Mouse (Mus musculus) layer of hippocampus, adult 9-11 months (tissue): ENCODE data around the gene 1700025G04Rik.
"Not testable (repeated sequence)": the region's sequence is repeated elsewhere in the genome, so short reads cannot be mapped to it uniquely, and the experiment has no call there.

ENCODE experiments used
- DNase-seq: peaks from one replicate; pipeline ENCODE4 v3.0.0; 2022

The 1700025G04Rik gene

DNA sequence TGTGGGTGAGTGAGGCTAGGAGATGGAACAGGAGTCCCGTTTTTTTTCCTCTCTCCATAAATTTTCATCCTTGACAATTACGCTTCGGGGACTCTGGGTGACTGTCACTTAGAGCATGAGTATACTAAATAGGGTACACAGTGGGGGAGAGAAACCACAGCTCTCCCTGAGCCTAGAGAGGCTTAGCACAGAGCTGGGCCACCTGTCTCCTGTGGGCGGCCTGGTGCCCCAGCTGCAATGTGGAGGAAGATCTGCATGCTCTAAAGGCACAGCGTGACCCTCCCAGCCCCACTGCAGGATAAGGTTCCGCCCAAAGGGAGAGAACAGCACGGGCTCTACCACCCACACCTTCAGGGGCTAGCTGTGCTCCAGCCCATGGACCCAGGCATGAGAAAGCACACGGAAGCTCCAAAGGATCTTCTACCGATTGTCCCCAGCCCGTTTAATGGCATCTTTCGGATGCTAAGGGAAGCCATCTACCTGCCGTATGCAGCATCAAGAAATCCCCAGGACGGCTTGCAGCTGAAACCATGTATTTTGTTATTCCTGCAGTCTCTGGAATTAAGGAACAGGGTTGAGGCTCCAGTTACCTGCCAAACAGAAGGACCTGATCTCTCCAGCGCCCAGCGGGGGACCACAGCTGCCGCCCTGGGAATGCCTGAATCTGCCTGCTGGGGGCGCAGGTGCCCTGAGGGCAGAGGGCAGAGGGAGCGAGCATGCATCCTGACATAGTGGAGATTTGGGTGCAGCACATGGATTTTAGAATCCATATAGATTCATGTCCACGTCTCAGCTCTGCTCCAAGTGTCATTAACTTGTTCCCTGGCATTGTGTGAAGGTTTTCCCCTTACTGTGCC is 243.8 kb downstream of the 1700025G04Rik start:
- no peak for DNase-seq

DNA sequence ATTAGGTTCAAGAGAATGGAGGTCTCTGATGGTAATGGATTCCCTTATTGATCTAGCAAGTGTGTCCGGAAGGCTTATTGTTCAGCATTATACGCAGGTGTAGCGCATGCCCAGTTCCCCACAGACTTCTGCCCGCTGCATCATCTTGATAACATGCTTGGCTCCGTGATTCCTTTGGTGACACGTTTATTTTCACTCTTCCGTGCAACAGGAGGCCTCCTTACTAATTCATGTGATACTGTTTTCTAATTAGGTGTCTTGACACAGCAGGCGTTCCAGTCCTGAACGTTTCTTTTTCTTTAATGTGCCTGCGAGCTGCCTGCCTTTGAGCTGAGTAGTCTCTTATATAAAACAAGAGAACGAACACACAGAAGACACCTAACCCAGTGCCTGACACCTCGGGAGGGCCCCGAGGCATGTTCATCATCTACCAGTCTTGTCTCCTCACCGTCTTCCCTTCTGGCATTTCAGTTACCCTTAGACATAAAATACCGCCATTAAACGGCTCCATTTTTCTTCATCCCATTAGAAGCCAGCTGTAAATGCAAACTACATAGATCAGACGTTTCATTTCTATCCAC is 244.6 kb downstream of the 1700025G04Rik start:
- DNase-seq, result no peak

DNA sequence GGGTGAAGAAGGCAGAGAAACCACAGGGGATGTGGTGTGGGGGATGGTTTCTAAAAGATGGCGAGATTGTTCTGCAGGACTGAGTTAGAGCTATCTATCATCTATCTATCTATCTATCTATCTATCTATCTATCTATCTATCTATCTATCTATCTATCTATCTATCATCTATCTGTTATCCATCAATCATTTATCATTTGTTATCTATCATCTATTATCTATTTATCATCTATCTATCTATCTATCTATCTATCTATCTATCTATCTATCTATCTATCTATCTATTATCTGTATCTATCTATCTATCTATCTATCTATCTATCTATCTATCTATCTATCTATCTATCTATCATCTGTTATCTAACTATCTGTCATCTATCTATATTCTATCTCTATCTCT is 249.6 kb downstream of the 1700025G04Rik start:
- DNase-seq, result not testable (repeated sequence)

DNA sequence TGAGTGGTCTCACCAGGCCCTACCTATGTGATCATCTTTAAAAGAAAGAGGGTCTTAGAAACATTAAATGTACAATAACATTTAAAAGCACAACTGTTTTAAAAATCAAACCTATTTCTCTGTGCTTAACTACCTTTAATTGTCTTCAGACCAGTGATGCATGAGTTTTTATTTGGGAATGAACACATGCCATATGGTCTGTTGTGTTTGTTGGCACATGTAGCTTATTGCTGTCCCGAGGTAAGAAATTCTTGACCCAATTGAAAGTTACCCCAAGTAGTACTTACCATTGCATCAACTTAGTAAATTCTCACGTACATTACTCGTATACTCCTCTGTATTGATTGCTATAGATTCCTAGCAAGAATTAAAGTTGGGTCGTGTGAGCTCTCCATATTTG is 254.7 kb downstream of the 1700025G04Rik start:
- no peak for DNase-seq

DNA sequence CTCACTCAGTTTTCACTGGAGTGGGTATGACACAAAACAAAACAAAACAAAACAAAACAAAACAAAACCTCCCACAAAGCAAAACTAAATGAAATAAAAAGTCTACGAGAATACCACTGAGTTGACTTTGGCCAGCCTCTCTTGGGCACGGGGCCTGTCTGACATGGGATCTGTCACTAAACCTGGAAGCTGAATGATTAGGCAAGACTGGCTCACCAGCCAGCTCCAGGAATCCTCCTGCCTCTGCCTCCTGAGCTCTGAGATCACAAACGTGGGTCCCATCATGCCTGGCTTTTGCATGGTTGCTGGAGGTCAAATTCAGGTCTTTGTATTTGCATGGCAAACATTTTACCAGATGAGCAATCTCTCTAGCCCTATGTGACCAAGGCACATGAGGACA is 258.1 kb downstream of the 1700025G04Rik start:
- no peak for DNase-seq

DNA sequence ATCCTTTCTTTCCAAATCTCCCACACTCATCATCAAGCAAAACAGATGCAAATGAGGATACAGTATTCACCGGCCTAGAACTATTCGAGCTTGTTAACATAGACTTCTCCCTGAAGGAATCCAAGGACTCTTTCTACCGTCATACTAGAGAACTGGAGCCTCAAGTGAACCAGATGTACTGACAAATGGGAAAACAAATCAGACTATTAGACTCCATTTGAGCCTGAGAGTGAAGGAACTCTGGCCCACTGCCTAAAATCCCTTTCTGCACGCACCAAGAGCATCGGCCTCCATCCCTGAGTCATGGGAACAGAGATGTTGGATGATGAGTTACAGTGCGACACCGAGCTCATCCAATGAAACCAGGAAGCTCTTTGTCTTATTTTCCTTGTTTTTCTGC is 264.9 kb downstream of the 1700025G04Rik start:
- DNase-seq, result peak; percentile 22

DNA sequence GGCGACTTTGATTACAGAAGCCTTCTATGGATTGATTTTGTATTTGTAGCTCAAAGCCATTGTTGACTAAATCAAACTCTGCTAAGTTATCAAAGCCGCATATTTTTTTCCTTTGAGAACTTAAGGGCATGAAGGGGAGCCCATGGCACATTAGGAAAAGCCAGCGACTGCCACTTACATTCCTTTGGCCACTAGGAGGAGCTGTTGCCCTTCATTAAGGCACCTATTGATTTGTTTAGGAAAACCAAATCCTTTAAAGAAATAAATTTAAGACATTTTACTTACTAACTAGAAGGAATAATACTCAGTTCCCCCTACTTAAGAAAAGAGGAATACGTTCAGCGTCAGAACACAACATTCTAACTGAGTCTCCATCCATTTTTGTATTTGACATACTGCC is 269.5 kb downstream of the 1700025G04Rik start:
- peak; percentile 47 for DNase-seq

DNA sequence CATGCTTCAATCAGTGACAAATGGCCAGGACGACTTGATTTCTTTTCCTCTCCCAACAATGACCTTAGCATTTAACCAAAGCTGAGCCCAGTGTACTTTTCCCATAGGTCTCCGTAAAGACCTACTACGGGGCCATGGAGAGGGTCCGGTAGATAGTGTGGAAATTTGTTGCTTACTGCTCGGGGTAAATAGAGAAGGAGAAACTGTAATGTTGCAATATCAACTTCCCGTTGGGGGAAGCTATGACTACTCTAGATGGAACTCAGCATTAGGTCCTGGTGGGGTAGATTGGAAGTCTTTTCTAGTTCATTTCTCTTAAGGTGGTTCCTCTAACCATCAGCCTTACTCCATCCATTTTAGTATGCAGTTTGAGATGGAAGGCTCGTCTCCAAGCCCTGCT is 270.7 kb downstream of the 1700025G04Rik start:
- no peak for DNase-seq

DNA sequence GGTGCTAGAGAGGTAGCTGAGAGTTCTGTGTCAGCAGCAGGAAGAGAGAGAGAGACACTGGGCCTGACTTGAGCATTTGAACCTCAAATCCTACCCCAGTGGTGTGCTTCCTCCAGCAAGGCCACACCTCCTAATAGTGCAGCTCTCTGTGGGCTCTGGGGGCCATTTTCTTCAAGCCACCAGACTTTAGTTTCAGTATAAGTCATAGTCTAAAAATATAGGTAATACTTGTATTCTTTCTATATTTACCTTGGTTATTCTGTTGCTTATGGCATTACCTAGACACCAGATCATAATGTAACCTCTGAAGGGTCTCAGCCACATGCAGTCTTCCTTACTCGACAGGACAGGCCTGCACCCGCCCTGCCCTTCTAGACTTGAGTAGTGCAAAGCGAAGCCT is 273.9 kb downstream of the 1700025G04Rik start:
- DNase-seq, result no peak

DNA sequence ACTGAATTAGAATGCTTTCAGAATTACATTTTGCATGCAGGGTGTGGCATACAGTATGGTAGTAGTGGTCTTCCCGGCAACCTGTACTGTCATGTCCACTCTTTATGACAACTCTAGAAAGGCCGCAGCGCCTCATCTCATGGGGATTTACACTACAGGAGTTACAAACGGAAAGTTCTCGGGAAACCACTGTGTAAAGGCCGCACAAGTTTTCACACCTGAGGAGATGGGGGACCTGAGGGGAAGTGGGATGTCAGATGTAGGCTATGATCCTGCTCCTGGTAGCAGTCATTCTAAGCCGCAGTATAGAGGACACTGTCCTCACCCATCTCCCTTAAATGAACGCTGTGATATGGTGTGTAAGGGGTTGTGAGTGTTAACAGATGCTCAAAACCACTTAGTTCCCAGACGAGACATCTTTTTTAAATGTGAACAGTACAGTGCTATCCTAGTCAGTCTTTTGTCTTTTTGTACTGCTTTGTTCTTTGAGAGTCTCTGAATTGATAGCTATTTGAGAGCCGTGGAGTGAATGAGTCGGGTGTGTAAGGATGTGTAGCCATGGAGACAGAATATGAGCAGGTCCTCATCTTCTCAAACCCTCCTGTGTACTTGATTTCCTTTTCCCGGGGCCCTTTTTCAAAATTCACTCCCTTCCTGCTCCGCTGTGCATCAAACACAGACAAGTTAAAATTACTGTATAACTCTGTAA is 277.8 kb downstream of the 1700025G04Rik start:
- no peak for DNase-seq

DNA sequence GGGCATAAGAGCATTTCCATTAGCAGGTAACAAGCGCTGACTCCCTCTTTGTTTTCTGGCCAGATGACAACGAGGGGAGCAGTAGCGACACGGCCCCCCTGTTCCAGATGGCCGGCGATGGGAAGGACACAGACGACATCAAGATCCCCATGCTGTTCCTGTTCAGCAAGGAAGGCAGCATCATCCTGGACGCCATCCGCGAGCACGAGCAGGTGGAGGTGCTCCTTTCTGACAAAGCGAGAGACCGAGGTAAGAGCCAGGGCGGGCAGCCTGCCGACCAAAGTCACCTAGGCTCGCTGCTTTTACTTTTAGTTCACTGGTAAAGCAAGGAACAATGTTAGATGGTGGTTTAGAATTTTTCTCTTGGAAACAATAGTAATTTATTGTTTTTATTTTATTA is 278.5 kb downstream of the 1700025G04Rik start:
- DNase-seq, result no peak

DNA sequence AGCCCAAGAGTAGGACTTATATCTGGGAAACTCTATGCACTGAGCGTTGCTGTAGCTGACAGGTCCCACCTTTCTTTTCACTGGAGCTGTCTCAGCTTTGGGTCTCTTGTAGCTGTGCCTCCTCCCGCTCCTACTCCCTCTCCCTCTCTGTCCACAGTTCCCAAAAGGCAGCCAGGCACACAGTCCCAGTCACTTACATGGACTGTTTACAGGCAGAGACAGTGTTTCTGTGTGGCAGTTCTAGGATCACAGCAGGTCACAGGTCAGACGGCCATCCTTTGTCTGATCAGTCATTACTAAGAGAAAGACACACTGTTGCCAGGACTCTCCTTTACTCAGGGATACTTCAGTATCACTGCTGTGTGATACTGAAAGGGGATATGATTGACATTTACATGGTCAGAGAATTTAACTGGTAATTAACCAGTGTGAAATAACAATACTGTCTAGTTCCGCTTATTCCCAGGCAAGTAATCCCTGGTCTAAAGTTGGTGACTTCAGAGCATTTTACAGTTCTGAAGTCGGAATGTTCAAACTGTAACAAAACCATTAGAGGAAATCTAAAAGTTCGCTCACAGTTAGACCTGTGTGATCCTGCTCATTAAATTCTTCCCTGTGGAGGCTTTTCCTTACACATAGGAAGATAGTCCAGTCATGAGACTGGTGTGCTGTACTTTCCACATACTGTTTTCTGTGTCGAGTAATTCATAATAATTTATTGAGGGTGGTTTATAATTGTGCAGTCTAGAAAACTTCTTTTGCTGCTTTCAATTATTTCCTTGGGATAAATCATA is 279.1 kb downstream of the 1700025G04Rik start:
- DNase-seq, result no peak

DNA sequence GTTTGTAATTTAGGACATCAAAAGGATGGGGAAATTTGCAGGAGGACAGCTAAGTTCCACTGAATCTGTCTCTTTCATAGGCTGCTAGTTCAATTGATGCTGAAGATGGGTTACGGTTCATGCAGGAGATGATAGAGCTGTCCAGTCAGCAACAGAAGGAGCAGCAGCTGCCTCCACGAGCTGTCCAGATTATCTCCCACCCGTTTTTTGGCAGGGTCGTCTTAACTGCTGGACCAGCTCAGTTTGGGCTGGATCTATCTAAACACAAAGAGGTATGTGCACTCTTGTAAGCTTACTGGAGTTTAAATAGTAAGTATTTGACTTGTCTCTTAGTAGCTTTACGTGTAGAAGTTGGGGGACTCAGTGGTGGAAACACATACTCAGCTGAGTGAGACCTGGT is 282.6 kb downstream of the 1700025G04Rik start:
- no peak for DNase-seq

DNA sequence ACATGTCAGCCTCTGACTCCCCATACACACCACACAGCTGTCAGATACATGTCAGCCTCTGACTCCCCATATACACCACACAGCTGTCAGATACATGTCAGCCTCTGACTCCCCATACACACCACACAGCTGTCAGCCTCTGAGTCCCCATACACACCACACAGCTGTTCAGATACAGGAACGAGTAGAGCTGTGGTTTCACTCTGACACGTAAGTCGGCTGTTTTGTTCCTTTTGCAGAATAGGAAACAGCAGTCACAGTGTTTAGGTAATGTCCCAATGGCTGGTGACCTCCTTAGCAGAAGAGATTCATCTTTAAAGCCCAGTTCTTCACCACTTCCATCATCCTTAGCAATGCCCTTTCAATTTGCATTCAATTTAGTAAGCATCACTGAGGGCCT is 287.1 kb downstream of the 1700025G04Rik start:
- not testable (repeated sequence) for DNase-seq
